Mouse (Mus musculus): Measurements from ENCODE around the gene Dpp6.

DNA sequence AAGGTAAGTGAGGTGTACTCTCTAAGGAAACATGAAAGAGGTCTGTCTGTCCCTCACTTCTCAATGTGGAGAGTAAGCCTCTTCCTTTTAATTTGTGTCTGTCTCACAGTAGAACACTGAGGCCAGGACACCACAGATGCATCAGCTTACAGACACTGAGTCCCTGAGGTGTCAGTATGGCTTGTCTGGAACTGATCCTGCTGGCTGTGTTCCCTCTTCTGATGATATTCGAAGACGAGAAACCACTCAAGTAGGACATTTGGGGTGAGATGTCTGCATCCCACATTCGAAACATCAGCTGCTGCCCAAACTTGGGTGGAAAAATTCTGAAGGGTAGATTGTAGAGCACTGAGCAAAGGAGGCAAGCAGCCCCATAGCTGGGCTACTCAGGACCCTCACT lies 101.8 kb downstream of the Dpp6 start:
- no peak for TF ChIP-seq GATA1 (IDR thresholded peaks at IDR 0.05; ENCODE audit: borderline replicate concordance, low read length)
- TF ChIP-seq CTCF (IDR thresholded peaks at IDR 0.05; ENCODE audit: low read depth, low read length), result no peak
- TF ChIP-seq GATA2 (IDR thresholded peaks at IDR 0.05; ENCODE audit: borderline replicate concordance, low read depth, low read length), result no peak

Data from G1E (cell line).